Mouse (Mus musculus): Measurements from ENCODE around the gene Tmem141. TPM values are rescaled to one million over a fixed set of nuclear protein-coding genes. Genes with fewer than 3 reads are reported as not detected.

Gene Tmem141
- total and polyA plus RNA-seq, 2 experiments from 2014 or later = 38.4 to 42.3 TPM

DNA sequence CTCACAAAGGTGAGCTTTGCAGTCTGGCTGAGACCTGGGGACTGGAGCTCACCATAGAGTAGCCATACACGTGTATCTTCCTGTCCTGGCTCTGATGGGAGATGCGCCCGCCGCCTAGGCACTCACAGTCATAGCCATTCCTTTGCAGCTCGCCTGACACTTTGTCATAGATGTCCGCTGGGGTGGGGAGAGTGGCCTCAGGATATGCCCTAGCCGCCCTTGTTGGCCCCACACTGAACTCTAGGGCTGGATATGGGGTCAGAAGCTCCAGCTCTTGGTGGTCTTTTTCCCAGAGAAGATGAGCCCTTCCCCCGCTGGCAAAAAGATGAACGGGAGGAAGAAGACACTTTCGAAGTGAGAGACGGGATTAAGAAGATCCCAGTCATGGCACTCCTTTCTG is 47.7 kb downstream of the Tmem141 start:
- Histone ChIP-seq H3K4me2 (ENCODE audit: low read depth, low read length) (peak overlapping the region; percentile 88), H3K9ac (replicated peaks; ENCODE audit: low read depth, low read length) (peak overlapping the region; percentile 57), H3K36me3 (replicated peaks; ENCODE audit: control insufficient read depth, insufficient read depth, low read length) (peaks cover 12% of the 10 kb centered on the region; the same call in 1 of the 2 replicates), H3K9me3 (replicated peaks; ENCODE audit: control insufficient read depth, low read length) (no peaks in the 10 kb centered on the region), H3K27me3 (ENCODE audit: control insufficient read depth, insufficient read depth, low read length) (peaks cover 33% of the 10 kb centered on the region), H3K4me1 (ENCODE audit: control insufficient read depth, insufficient read depth) (peaks cover 21% of the 10 kb centered on the region), H3K4me3 (ENCODE audit: low read depth, low read length) (peak overlapping the region; percentile 61), H3K27ac (ENCODE audit: low read depth) (peak overlapping the region; percentile 81; the same call in 1 of the 2 replicates)
- DNase-seq (ENCODE audit: low spot score) (no peak), ATAC-seq (ENCODE audit: insufficient read depth, low read depth) (no peak)
- WGBS = 15% methylated on average over 11 of the region's 11 CpGs
- TF ChIP-seq CTCF (IDR thresholded peaks at IDR 0.05; ENCODE audit: low read depth) = no peak

- H3K9ac ChIP-seq (replicated peaks; ENCODE audit: low read depth, low read length) = no peak overlapping the region
- DNase-seq (ENCODE audit: low spot score) (no peak), ATAC-seq (ENCODE audit: insufficient read depth, low read depth) (no peak)
- peaks cover 22% of the 10 kb centered on the region for H3K27me3 ChIP-seq (ENCODE audit: control insufficient read depth, insufficient read depth, low read length)
- no peak for TF ChIP-seq EP300 (IDR thresholded peaks at IDR 0.05; ENCODE audit: low read depth)
- TF ChIP-seq CTCF (IDR thresholded peaks at IDR 0.05; ENCODE audit: low read depth) = no peak
- peaks cover 17% of the 10 kb centered on the region for H3K36me3 ChIP-seq (replicated peaks; ENCODE audit: control insufficient read depth, insufficient read depth, low read length)
- H3K4me1 ChIP-seq (ENCODE audit: control insufficient read depth, insufficient read depth) = peaks cover 21% of the 10 kb centered on the region
- WGBS = 78% methylated on average over 2 of the region's 2 CpGs
- H3K4me3 ChIP-seq (ENCODE audit: low read depth, low read length) = no peak overlapping the region
- H3K27ac ChIP-seq (ENCODE audit: low read depth) = no peak overlapping the region
- no peaks in the 10 kb centered on the region for H3K9me3 ChIP-seq (replicated peaks; ENCODE audit: control insufficient read depth, low read length)
- no peak overlapping the region for H3K4me2 ChIP-seq (ENCODE audit: low read depth, low read length)
These were observed 48.7 kb downstream of the Tmem141 start for GRCm38 (mm10) chr2:25573068-25573467.

- no peak for DNase-seq (ENCODE audit: low spot score)
- Histone ChIP-seq H3K27ac (ENCODE audit: low read depth) (no peak overlapping the region), H3K4me2 (ENCODE audit: low read depth, low read length) (no peak overlapping the region), H3K27me3 (ENCODE audit: control insufficient read depth, insufficient read depth, low read length) (peaks cover 4% of the 10 kb centered on the region), H3K9ac (replicated peaks; ENCODE audit: low read depth, low read length) (no peak overlapping the region), H3K4me3 (ENCODE audit: low read depth, low read length) (no peak overlapping the region), H3K4me1 (ENCODE audit: control insufficient read depth, insufficient read depth) (peaks cover 13% of the 10 kb centered on the region), H3K9me3 (replicated peaks; ENCODE audit: control insufficient read depth, low read length) (no peaks in the 10 kb centered on the region), H3K36me3 (replicated peaks; ENCODE audit: control insufficient read depth, insufficient read depth, low read length) (peaks cover 18% of the 10 kb centered on the region)
- ATAC-seq (ENCODE audit: insufficient read depth, low read depth) = no peak
- TF ChIP-seq CTCF (IDR thresholded peaks at IDR 0.05; ENCODE audit: low read depth) (no peak), EP300 (IDR thresholded peaks at IDR 0.05; ENCODE audit: low read depth) (no peak)
- WGBS = 81% methylated on average over 4 of the region's 4 CpGs
These were observed 50.6 kb downstream of the Tmem141 start for GRCm38 (mm10) chr2:25571221-25571620.

Other genes with a start within 250 kb of the Tmem141 start
Only the 30 nearest of the 33 such genes appear.
- 43.0 and 49.7 TPM in 2 replicates for gene Npdc1, start 222.7 kb downstream of the Tmem141 start, total RNA-seq (2014; rRNA removed; ENCODE audit: low replicate concordance)
- gene Npdc1, start 222.7 kb downstream of the Tmem141 start, polyA plus RNA-seq (2015; fragmentation: Nextera tagmentation; extraction: Ambion mirVana) = 21.0 and 24.5 TPM in 2 replicates
- gene Fut7, start 198.7 kb downstream of the Tmem141 start, total RNA-seq (2014; rRNA removed; ENCODE audit: low replicate concordance) = not detected in 2 replicates
- not detected in 2 replicates for gene Fut7, start 198.7 kb downstream of the Tmem141 start, polyA plus RNA-seq (2015; fragmentation: Nextera tagmentation; extraction: Ambion mirVana)
- gene Abca2, start 193.3 kb downstream of the Tmem141 start, total RNA-seq (2014; rRNA removed; ENCODE audit: low replicate concordance) = 27.6 and 32.0 TPM in 2 replicates
- 2.4 and 3.6 TPM in 2 replicates for gene Abca2, start 193.3 kb downstream of the Tmem141 start, polyA plus RNA-seq (2015; fragmentation: Nextera tagmentation; extraction: Ambion mirVana)
- gene Clic3, start 165.2 kb downstream of the Tmem141 start, total RNA-seq (2014; rRNA removed; ENCODE audit: low replicate concordance) = 2.4 and 4.5 TPM in 2 replicates
- 6.5 and 7.4 TPM in 2 replicates for gene Clic3, start 165.2 kb downstream of the Tmem141 start, polyA plus RNA-seq (2015; fragmentation: Nextera tagmentation; extraction: Ambion mirVana)
- gene Paxx, start 160.9 kb downstream of the Tmem141 start, total RNA-seq (2014; rRNA removed; ENCODE audit: low replicate concordance) = 71.9 and 90.7 TPM in 2 replicates
- 42.7 and 45.5 TPM in 2 replicates for gene Paxx, start 160.9 kb downstream of the Tmem141 start, polyA plus RNA-seq (2015; fragmentation: Nextera tagmentation; extraction: Ambion mirVana)
- gene Ptgds, start 152.0 kb downstream of the Tmem141 start, total RNA-seq (2014; rRNA removed; ENCODE audit: low replicate concordance) = 708 and 711 TPM in 2 replicates
- gene Ptgds, start 152.0 kb downstream of the Tmem141 start, polyA plus RNA-seq (2015; fragmentation: Nextera tagmentation; extraction: Ambion mirVana) = 356 and 359 TPM in 2 replicates
- not detected in 2 replicates for gene Lcn12, start 128.1 kb downstream of the Tmem141 start, total RNA-seq (2014; rRNA removed; ENCODE audit: low replicate concordance)
- not detected in 2 replicates for gene Lcn12, start 128.1 kb downstream of the Tmem141 start, polyA plus RNA-seq (2015; fragmentation: Nextera tagmentation; extraction: Ambion mirVana)
- 115 and 141 TPM in 2 replicates for gene Fbxw5, start 121.3 kb downstream of the Tmem141 start, total RNA-seq (2014; rRNA removed; ENCODE audit: low replicate concordance)
- gene Fbxw5, start 121.3 kb downstream of the Tmem141 start, polyA plus RNA-seq (2015; fragmentation: Nextera tagmentation; extraction: Ambion mirVana) = 70.6 and 76.5 TPM in 2 replicates
- 1.6 and 9.0 TPM in 2 replicates for gene C8g, start 120.3 kb downstream of the Tmem141 start, total RNA-seq (2014; rRNA removed; ENCODE audit: low replicate concordance)
- gene C8g, start 120.3 kb downstream of the Tmem141 start, polyA plus RNA-seq (2015; fragmentation: Nextera tagmentation; extraction: Ambion mirVana) = 2.4 and 4.0 TPM in 2 replicates
- gene Traf2, start 75.1 kb downstream of the Tmem141 start, total RNA-seq (2014; rRNA removed; ENCODE audit: low replicate concordance) = 5.1 and 6.3 TPM in 2 replicates
- 14.2 and 15.8 TPM in 2 replicates for gene Traf2, start 75.1 kb downstream of the Tmem141 start, polyA plus RNA-seq (2015; fragmentation: Nextera tagmentation; extraction: Ambion mirVana)
- gene Edf1, start 64.2 kb downstream of the Tmem141 start, total RNA-seq (2014; rRNA removed; ENCODE audit: low replicate concordance) = 112 and 136 TPM in 2 replicates
- 314 and 343 TPM in 2 replicates for gene Edf1, start 64.2 kb downstream of the Tmem141 start, polyA plus RNA-seq (2015; fragmentation: Nextera tagmentation; extraction: Ambion mirVana)
- 1.7 and 2.0 TPM in 2 replicates for gene Mamdc4, start 47.2 kb downstream of the Tmem141 start, total RNA-seq (2014; rRNA removed; ENCODE audit: low replicate concordance)
- 0.14 and 1.6 TPM in 2 replicates for gene Mamdc4, start 47.2 kb downstream of the Tmem141 start, polyA plus RNA-seq (2015; fragmentation: Nextera tagmentation; extraction: Ambion mirVana)
- 37.9 and 43.3 TPM in 2 replicates for gene Phpt1, start 46.8 kb downstream of the Tmem141 start, total RNA-seq (2014; rRNA removed; ENCODE audit: low replicate concordance)
- gene Phpt1, start 46.8 kb downstream of the Tmem141 start, polyA plus RNA-seq (2015; fragmentation: Nextera tagmentation; extraction: Ambion mirVana) = 248 and 255 TPM in 2 replicates
- gene Ajm1, start 40.2 kb downstream of the Tmem141 start, total RNA-seq (2014; rRNA removed; ENCODE audit: low replicate concordance) = not detected in 2 replicates
- not detected in 2 replicates for gene Ajm1, start 40.2 kb downstream of the Tmem141 start, polyA plus RNA-seq (2015; fragmentation: Nextera tagmentation; extraction: Ambion mirVana)
- 52.1 and 89.9 TPM in 2 replicates for gene Rabl6, start 13.5 kb downstream of the Tmem141 start, total RNA-seq (2014; rRNA removed; ENCODE audit: low replicate concordance)
- 28.7 and 30.7 TPM in 2 replicates for gene Rabl6, start 13.5 kb downstream of the Tmem141 start, polyA plus RNA-seq (2015; fragmentation: Nextera tagmentation; extraction: Ambion mirVana)
- not detected in 2 replicates for gene Ccdc183, start 4.3 kb downstream of the Tmem141 start, total RNA-seq (2014; rRNA removed; ENCODE audit: low replicate concordance)
- 0.22 and 0.23 TPM in 2 replicates for gene Ccdc183, start 4.3 kb downstream of the Tmem141 start, polyA plus RNA-seq (2015; fragmentation: Nextera tagmentation; extraction: Ambion mirVana)
- gene Fcna, start 6.0 kb upstream of the Tmem141 start, total RNA-seq (2014; rRNA removed; ENCODE audit: low replicate concordance) = 1.4 and 4.8 TPM in 2 replicates
- 1.9 and 3.4 TPM in 2 replicates for gene Fcna, start 6.0 kb upstream of the Tmem141 start, polyA plus RNA-seq (2015; fragmentation: Nextera tagmentation; extraction: Ambion mirVana)
- gene Lcn8, start 31.1 kb upstream of the Tmem141 start, total RNA-seq (2014; rRNA removed; ENCODE audit: low replicate concordance) = not detected in 2 replicates
- gene Lcn8, start 31.1 kb upstream of the Tmem141 start, polyA plus RNA-seq (2015; fragmentation: Nextera tagmentation; extraction: Ambion mirVana) = not detected in 2 replicates
- not detected in 2 replicates for gene Lcn5, start 35.9 kb upstream of the Tmem141 start, total RNA-seq (2014; rRNA removed; ENCODE audit: low replicate concordance)
- not detected in 2 replicates for gene Lcn5, start 35.9 kb upstream of the Tmem141 start, polyA plus RNA-seq (2015; fragmentation: Nextera tagmentation; extraction: Ambion mirVana)
- not detected in 2 replicates for gene Lcn6, start 54.8 kb upstream of the Tmem141 start, total RNA-seq (2014; rRNA removed; ENCODE audit: low replicate concordance)
- gene Lcn6, start 54.8 kb upstream of the Tmem141 start, polyA plus RNA-seq (2015; fragmentation: Nextera tagmentation; extraction: Ambion mirVana) = not detected in 2 replicates
- gene Lcn10, start 60.7 kb upstream of the Tmem141 start, total RNA-seq (2014; rRNA removed; ENCODE audit: low replicate concordance) = not detected in 2 replicates
- not detected in 2 replicates for gene Lcn10, start 60.7 kb upstream of the Tmem141 start, polyA plus RNA-seq (2015; fragmentation: Nextera tagmentation; extraction: Ambion mirVana)
- gene Obp2a, start 78.0 kb upstream of the Tmem141 start, total RNA-seq (2014; rRNA removed; ENCODE audit: low replicate concordance) = not detected in 2 replicates
- not detected in 2 replicates for gene Obp2a, start 78.0 kb upstream of the Tmem141 start, polyA plus RNA-seq (2015; fragmentation: Nextera tagmentation; extraction: Ambion mirVana)
- 6.3 and 15.9 TPM in 2 replicates for gene Bmyc, start 84.7 kb upstream of the Tmem141 start, total RNA-seq (2014; rRNA removed; ENCODE audit: low replicate concordance)
- gene Bmyc, start 84.7 kb upstream of the Tmem141 start, polyA plus RNA-seq (2015; fragmentation: Nextera tagmentation; extraction: Ambion mirVana) = 35.3 and 38.7 TPM in 2 replicates
- gene Obp2b, start 115.0 kb upstream of the Tmem141 start, total RNA-seq (2014; rRNA removed; ENCODE audit: low replicate concordance) = not detected in 2 replicates
- gene Obp2b, start 115.0 kb upstream of the Tmem141 start, polyA plus RNA-seq (2015; fragmentation: Nextera tagmentation; extraction: Ambion mirVana) = not detected in 2 replicates
- gene Lcn3, start 143.6 kb upstream of the Tmem141 start, total RNA-seq (2014; rRNA removed; ENCODE audit: low replicate concordance) = not detected in 2 replicates
- not detected in 2 replicates for gene Lcn3, start 143.6 kb upstream of the Tmem141 start, polyA plus RNA-seq (2015; fragmentation: Nextera tagmentation; extraction: Ambion mirVana)
- not detected in 2 replicates for gene Lcn11, start 155.0 kb upstream of the Tmem141 start, total RNA-seq (2014; rRNA removed; ENCODE audit: low replicate concordance)
- gene Lcn11, start 155.0 kb upstream of the Tmem141 start, polyA plus RNA-seq (2015; fragmentation: Nextera tagmentation; extraction: Ambion mirVana) = not detected in 2 replicates
- not detected in 2 replicates for gene Gm13539, start 160.3 kb upstream of the Tmem141 start, total RNA-seq (2014; rRNA removed; ENCODE audit: low replicate concordance)
- not detected in 2 replicates for gene Gm13539, start 160.3 kb upstream of the Tmem141 start, polyA plus RNA-seq (2015; fragmentation: Nextera tagmentation; extraction: Ambion mirVana)
- gene Glt6d1, start 193.8 kb upstream of the Tmem141 start, total RNA-seq (2014; rRNA removed; ENCODE audit: low replicate concordance) = not detected in 2 replicates
- gene Glt6d1, start 193.8 kb upstream of the Tmem141 start, polyA plus RNA-seq (2015; fragmentation: Nextera tagmentation; extraction: Ambion mirVana) = not detected in 2 replicates
- not detected in 2 replicates for gene Lcn9, start 201.1 kb upstream of the Tmem141 start, total RNA-seq (2014; rRNA removed; ENCODE audit: low replicate concordance)
- not detected in 2 replicates for gene Lcn9, start 201.1 kb upstream of the Tmem141 start, polyA plus RNA-seq (2015; fragmentation: Nextera tagmentation; extraction: Ambion mirVana)
- gene Sohlh1, start 225.2 kb upstream of the Tmem141 start, total RNA-seq (2014; rRNA removed; ENCODE audit: low replicate concordance) = not detected in 2 replicates
- gene Sohlh1, start 225.2 kb upstream of the Tmem141 start, polyA plus RNA-seq (2015; fragmentation: Nextera tagmentation; extraction: Ambion mirVana) = not detected in 2 replicates